Mouse (Mus musculus): Measurements from ENCODE around the gene Chrna10. TPM values are rescaled to one million over a fixed set of nuclear protein-coding genes. Genes with fewer than 3 reads are reported as not detected.
A peak's percentile ranks its signal among the peaks of the same experiment; 100 is the strongest.

The Chrna10 gene
- total RNA-seq, 1 experiment from 2014 or later: not detected

GRCm38 (mm10) chr7:102087336-102087735 lies 29.3 kb downstream of the Chrna10 start:
- ATAC-seq (replicated peaks; ENCODE audit: insufficient number of reproducible peaks, low FRiP score, low TSS enrichment, poor library complexity, severe bottlenecking): no peak

GRCm38 (mm10) chr7:102084041-102084696 lies 32.5 kb downstream of the Chrna10 start:
- no peak for ATAC-seq (replicated peaks; ENCODE audit: insufficient number of reproducible peaks, low FRiP score, low TSS enrichment, poor library complexity, severe bottlenecking)

GRCm38 (mm10) chr7:102082816-102083215 lies 33.8 kb downstream of the Chrna10 start, which contains the start of gene Trpc2:
Gene Trpc2, plus strand, starts transcription at chr7:102083116.
- no peak for ATAC-seq (replicated peaks; ENCODE audit: insufficient number of reproducible peaks, low FRiP score, low TSS enrichment, poor library complexity, severe bottlenecking)

GRCm38 (mm10) chr7:102081784-102082183 lies 34.8 kb downstream of the Chrna10 start:
- ATAC-seq (replicated peaks; ENCODE audit: insufficient number of reproducible peaks, low FRiP score, low TSS enrichment, poor library complexity, severe bottlenecking): no peak

DNA sequence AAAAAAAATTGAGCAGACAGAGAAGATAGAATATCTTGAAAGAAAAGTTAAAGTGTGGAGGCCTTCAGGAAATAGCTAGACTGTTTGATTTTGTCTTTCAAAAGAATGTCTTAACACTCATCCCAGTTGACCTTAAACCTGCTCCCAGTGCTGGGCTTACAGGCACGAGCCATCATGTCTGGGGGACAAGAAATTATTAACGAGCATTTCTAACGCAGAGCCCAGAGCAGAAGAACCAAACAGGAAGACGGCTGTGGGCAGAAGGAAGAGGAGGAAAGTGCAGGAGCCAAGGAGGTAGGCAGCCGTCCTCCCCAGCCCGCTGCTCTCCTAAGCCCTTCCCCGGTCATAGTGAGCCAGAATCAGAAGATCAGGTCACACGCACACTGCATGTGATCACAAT lies 36.3 kb downstream of the Chrna10 start:
- ATAC-seq (replicated peaks; ENCODE audit: insufficient number of reproducible peaks, low FRiP score, low TSS enrichment, poor library complexity, severe bottlenecking): no peak

- ATAC-seq (replicated peaks; ENCODE audit: insufficient number of reproducible peaks, low FRiP score, low TSS enrichment, poor library complexity, severe bottlenecking): no peak
Measured at GRCm38 (mm10) chr7:102078517-102078916, 38.1 kb downstream of the Chrna10 start.

- ATAC-seq (replicated peaks; ENCODE audit: insufficient number of reproducible peaks, low FRiP score, low TSS enrichment, poor library complexity, severe bottlenecking): no peak
Measured at GRCm38 (mm10) chr7:102076714-102077296, 39.8 kb downstream of the Chrna10 start.

DNA sequence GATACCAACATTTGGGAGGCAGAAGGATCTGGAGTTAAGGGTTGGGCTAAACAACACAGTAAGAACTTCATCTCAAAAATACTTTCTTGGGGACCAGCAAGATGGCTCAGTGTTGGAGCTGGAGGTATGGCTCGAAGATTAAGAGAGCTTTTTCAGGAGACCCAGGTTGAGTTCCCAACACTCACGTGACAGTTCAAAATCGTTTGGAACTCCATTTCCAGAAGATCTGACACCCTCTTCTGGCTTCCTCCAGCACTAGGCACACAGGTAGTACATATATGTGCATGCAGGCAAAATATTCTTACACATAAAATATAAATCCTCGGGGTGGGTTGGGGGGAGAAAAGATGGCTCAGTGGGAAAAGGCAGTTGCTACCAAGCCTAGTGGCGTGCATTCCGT lies 50.3 kb downstream of the Chrna10 start:
- no peak for ATAC-seq (replicated peaks; ENCODE audit: insufficient number of reproducible peaks, low FRiP score, low TSS enrichment, poor library complexity, severe bottlenecking)

GRCm38 (mm10) chr7:102065046-102065891 lies 51.4 kb downstream of the Chrna10 start, which contains the start of the genes Rnf121, Xndc1 and Xntrpc:
Gene Rnf121, minus strand, starts transcription at chr7:102065469.
Gene Xndc1, plus strand, starts transcription at chr7:102065511.
Gene Xntrpc, plus strand, starts transcription at chr7:102065713.
- peak; percentile 96 for ATAC-seq (replicated peaks; ENCODE audit: insufficient number of reproducible peaks, low FRiP score, low TSS enrichment, poor library complexity, severe bottlenecking)

GRCm38 (mm10) chr7:102064655-102065045 lies 52.0 kb downstream of the Chrna10 start:
- 0 out of 2 replicates have a peak, but pooled peaks have one; percentile 2 for ATAC-seq (replicated peaks; ENCODE audit: insufficient number of reproducible peaks, low FRiP score, low TSS enrichment, poor library complexity, severe bottlenecking)

DNA sequence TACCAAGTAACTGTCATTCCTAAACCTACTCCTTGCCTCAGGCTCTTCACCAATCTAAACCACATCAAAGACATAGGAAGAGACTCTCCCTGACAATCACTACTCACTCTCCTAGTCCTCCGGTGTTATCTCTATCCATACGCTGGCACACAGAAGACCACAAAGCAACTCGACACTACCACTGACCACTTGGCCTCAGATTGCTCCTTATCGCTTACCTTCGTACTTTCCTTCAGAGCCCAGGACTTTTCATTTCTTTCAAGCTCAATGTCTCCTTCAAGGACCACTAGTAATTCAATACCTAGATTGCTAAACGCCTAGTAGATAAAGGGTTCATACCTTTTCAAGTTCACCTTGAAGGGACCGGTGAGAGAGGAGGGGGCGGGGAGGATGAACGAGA lies 52.7 kb downstream of the Chrna10 start:
- no peak for ATAC-seq (replicated peaks; ENCODE audit: insufficient number of reproducible peaks, low FRiP score, low TSS enrichment, poor library complexity, severe bottlenecking)

DNA sequence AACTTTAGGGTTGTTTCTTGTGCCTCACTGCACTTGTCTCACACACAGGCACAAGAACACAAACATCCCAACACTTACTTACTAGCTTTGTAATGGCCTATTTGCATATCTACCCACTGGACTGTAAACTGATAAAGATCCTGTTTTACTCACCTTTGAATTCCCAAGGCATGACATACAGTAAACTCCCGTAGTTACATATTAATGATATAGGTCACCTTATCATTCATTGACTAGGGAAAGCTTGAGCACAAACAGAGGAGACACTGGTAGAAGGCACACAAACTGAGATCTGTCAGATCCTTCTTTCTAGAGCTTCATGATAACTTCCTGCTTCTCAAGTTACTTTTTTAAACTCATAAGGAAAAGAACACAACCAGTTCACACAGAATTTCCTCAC lies 54.4 kb downstream of the Chrna10 start:
- no peak for ATAC-seq (replicated peaks; ENCODE audit: insufficient number of reproducible peaks, low FRiP score, low TSS enrichment, poor library complexity, severe bottlenecking)

DNA sequence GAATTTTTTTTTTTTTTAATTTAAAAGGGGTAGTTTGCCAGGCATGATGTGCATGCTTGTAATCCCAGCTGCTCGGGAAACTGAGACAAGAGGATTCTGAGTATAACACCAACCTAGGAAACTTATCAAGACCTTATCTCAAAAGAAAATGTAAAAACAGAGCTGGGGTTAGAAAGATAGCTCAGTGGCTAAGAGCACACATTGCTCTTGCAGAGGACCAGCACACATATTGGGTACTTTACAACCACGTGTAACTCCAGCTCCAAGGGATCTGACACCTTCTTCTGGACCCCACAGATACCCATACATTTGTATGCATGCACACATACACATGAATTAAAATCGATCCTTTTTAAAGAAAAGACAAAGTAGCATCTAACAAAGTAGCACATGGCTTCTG lies 55.3 kb downstream of the Chrna10 start:
- ATAC-seq (replicated peaks; ENCODE audit: insufficient number of reproducible peaks, low FRiP score, low TSS enrichment, poor library complexity, severe bottlenecking): no peak

Other genes with a start within 250 kb of the Chrna10 start
- not detected in 3 replicates for gene Folr1, start 246.0 kb downstream of the Chrna10 start, total RNA-seq (2017)
- 72.2 to 74.2 TPM (median 73.7 TPM) in 3 replicates for gene Lamtor1, start 210.9 kb downstream of the Chrna10 start, total RNA-seq (2017)
- gene Tomt, start 210.5 kb downstream of the Chrna10 start, total RNA-seq (2017): 0.68 to 0.96 TPM in 2 of 3 replicates, not detected in the other
- 0.38 to 8.0 TPM (median 2.7 TPM) in 3 replicates for gene Lrrc51, start 182.9 kb downstream of the Chrna10 start, total RNA-seq (2017)
- 118 to 218 TPM (median 126 TPM) in 3 replicates for gene Numa1, start 182.7 kb downstream of the Chrna10 start, total RNA-seq (2017)
- 3.0 to 5.8 TPM (median 3.8 TPM) in 3 replicates for gene Il18bp, start 98.1 kb downstream of the Chrna10 start, total RNA-seq (2017)
- gene Rnf121, start 51.4 kb downstream of the Chrna10 start, total RNA-seq (2017): 13.5 to 24.5 TPM (median 15.9 TPM) in 3 replicates
- gene Xndc1, start 51.3 kb downstream of the Chrna10 start, total RNA-seq (2017): 10.8 to 18.4 TPM (median 13.2 TPM) in 3 replicates
- gene Xntrpc, start 51.1 kb downstream of the Chrna10 start, total RNA-seq (2017): 0.87 TPM in 1 of 3 replicates, not detected in the others
- 0.29 to 0.43 TPM in 2 of 3 replicates, not detected in the other for gene Trpc2, start 33.7 kb downstream of the Chrna10 start, total RNA-seq (2017)
- gene Art1, start 15.1 kb downstream of the Chrna10 start, total RNA-seq (2017): not detected in 3 replicates
- gene Art5, start 7.3 kb downstream of the Chrna10 start, total RNA-seq (2017): not detected in 3 replicates
- gene Nup98, start 93.3 kb upstream of the Chrna10 start, total RNA-seq (2017): 67.0 to 71.8 TPM (median 71.7 TPM) in 3 replicates
- gene Pgap2, start 93.4 kb upstream of the Chrna10 start, total RNA-seq (2017): 14.2 to 22.1 TPM (median 16.5 TPM) in 3 replicates
- gene Rhog, start 139.2 kb upstream of the Chrna10 start, total RNA-seq (2017): 46.7 to 78.6 TPM (median 62.1 TPM) in 3 replicates
- 46.8 to 79.7 TPM (median 51.0 TPM) in 3 replicates for gene Stim1, start 151.0 kb upstream of the Chrna10 start, total RNA-seq (2017)